Comparison of ENCODE assay signal across 18 mouse cellular contexts in the genomic region with DNA sequence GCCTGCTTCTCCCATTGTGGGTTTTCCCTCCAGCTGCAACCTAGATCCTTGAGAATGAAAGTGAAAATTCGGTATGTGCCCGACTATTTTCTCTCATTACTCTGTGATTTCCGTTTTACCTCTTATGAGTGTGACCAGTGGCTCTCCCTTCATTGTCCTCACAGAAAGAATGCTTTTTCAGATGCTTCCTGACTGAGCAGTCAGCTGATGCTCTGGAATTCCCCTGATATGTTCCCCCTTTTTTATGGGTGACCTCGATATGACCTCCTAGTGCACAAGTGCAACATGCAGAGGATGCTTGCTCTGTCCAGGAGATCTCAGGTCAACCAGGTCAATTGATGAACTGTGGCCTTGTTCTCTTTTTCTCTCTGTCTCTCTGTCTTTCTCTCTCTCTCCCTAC. TPM values are rescaled to one million over a fixed set of nuclear protein-coding genes. Genes with fewer than 3 reads are reported as not detected.
DNase-seq lines count a peak whose midpoint lies in the region; ATAC-seq and TF ChIP-seq lines count a peak whose summit lies in the region.
"Had no signal": no experiment of that assay in that cellular context is flagged by ENCODE, and none has a peak within 500 bp of the region (broad histone marks: within the 10 kb centered on the region; RNA-seq: fewer than 3 reads in every experiment).

No protein-coding gene starts in this region.

- no peak overlapping the region for H3K9ac ChIP-seq in liver, adult 2 months (ENCODE audit: low read depth, low read length)
- no peak overlapping the region for H3K9ac ChIP-seq in liver, postnatal 0 days (replicated peaks)
- no peak overlapping the region for H3K9ac ChIP-seq in heart, embryonic 12.5 days
- H3K9ac ChIP-seq: forebrain, postnatal 0 days; hindbrain, embryonic 14.5 days; stomach, embryonic 15.5 days had no signal

- H3K4me2 ChIP-seq in liver, postnatal 0 days (ENCODE audit: low read depth, low read length): no peak overlapping the region
- H3K4me2 ChIP-seq in heart, embryonic 12.5 days: no peak overlapping the region
- H3K4me2 ChIP-seq: hindbrain, embryonic 14.5 days; midbrain, embryonic 11.5 days; stomach, embryonic 15.5 days had no signal

- no peak for TF ChIP-seq EP300 in liver, postnatal 0 days (IDR thresholded peaks at IDR 0.05; ENCODE audit: low read depth)

- H3K4me3 ChIP-seq in liver, adult 2 months (ENCODE audit: insufficient read depth, low read depth, low read length): no peak overlapping the region
- no peak overlapping the region for H3K4me3 ChIP-seq in liver, postnatal 0 days (ENCODE audit: low read depth, low read length)
- no peak overlapping the region for H3K4me3 ChIP-seq in heart, embryonic 12.5 days
- H3K4me3 ChIP-seq: erythroblast, embryonic 14.5 days; stomach, embryonic 15.5 days had no signal

- no peak for ATAC-seq in liver, postnatal 0 days
- ATAC-seq in heart, embryonic 12.5 days (ENCODE audit: insufficient number of reproducible peaks, low FRiP score): peak; percentile 33; the same call in 1 of the 2 replicates
- ATAC-seq: forebrain, postnatal 0 days; intestine, embryonic 16.5 days had no signal

- intact Hi-C loops in heart, postnatal 14 days (cut with DNase I): no loop called here
- intact Hi-C loops in heart, postnatal 10 days (cut with DNase I): loop anchor here (2.0 to 5.0 kb wide), 2 partner anchors 24 to 55 kb away; partner anchors contain the start of gene Arrdc4

- no peak for TF ChIP-seq CTCF in liver, adult 2 months (IDR thresholded peaks at IDR 0.05; ENCODE audit: low read depth, low read length)
- TF ChIP-seq CTCF in liver, postnatal 0 days (IDR thresholded peaks at IDR 0.05; ENCODE audit: low read depth): no peak

- 63% methylated on average over 4 of the region's 4 CpGs for WGBS in liver, adult 2 months
- WGBS in liver, postnatal 0 days (ENCODE audit: insufficient replicate concordance): 49% methylated on average over 4 of the region's 4 CpGs
- 53% methylated on average over 4 of the region's 4 CpGs for WGBS in heart, embryonic 12.5 days

- H3K4me1 ChIP-seq in liver, adult 2 months (ENCODE audit: control insufficient read depth, insufficient read depth, low read length): peaks cover 11% of the 10 kb centered on the region
- peaks cover 9% of the 10 kb centered on the region for H3K4me1 ChIP-seq in liver, postnatal 0 days (ENCODE audit: insufficient read depth)
- peaks cover 4% of the 10 kb centered on the region; the same call in 1 of the 2 replicates for H3K4me1 ChIP-seq in heart, embryonic 12.5 days (replicated peaks)

- no peaks in the 10 kb centered on the region for H3K27me3 ChIP-seq in liver, adult 2 months (ENCODE audit: control insufficient read depth, insufficient read depth, low read length)
- H3K27me3 ChIP-seq in liver, postnatal 0 days (ENCODE audit: insufficient read depth, low read length): no peaks in the 10 kb centered on the region
- H3K27me3 ChIP-seq in heart, embryonic 12.5 days (replicated peaks): no peaks in the 10 kb centered on the region
- H3K27me3 ChIP-seq: stomach, embryonic 15.5 days had no signal

- no peak overlapping the region for H3K27ac ChIP-seq in liver, adult 2 months (replicated peaks; ENCODE audit: insufficient read depth, low read depth, low read length)
- no peak overlapping the region for H3K27ac ChIP-seq in liver, postnatal 0 days (ENCODE audit: low read depth)
- no peak overlapping the region for H3K27ac ChIP-seq in heart, embryonic 12.5 days (ENCODE audit: poor library complexity, severe bottlenecking)
- H3K27ac ChIP-seq: hindbrain, embryonic 14.5 days; stomach, embryonic 15.5 days had no signal

- no peaks in the 10 kb centered on the region for H3K36me3 ChIP-seq in liver, adult 2 months (ENCODE audit: control insufficient read depth, insufficient read depth, low read length)
- H3K36me3 ChIP-seq in liver, postnatal 0 days (replicated peaks; ENCODE audit: insufficient read depth, low read length): no peaks in the 10 kb centered on the region
- no peaks in the 10 kb centered on the region for H3K36me3 ChIP-seq in heart, embryonic 12.5 days
- H3K36me3 ChIP-seq: G1E; stomach, embryonic 15.5 days had no signal

- no peaks in the 10 kb centered on the region for H3K9me3 ChIP-seq in liver, postnatal 0 days (ENCODE audit: low read length)
- H3K9me3 ChIP-seq in heart, embryonic 12.5 days (replicated peaks): 0 out of 2 replicates have a peak, but pooled peaks cover 3% of the 10 kb centered on the region
- H3K9me3 ChIP-seq: stomach, embryonic 15.5 days had no signal

- DNase-seq in heart, adult 8-10 months (ENCODE audit: low spot score): peak; percentile 69
- DNase-seq in heart, postnatal 14 days: no peak
- DNase-seq in liver, adult 2 months (ENCODE audit: extremely low read depth, low read depth, low spot score): peak; percentile 28
- no peak for DNase-seq in liver, postnatal 0 days
- DNase-seq in heart, postnatal 10 days: peak; percentile 18 to 33
- no peak for DNase-seq in MN1 (ENCODE audit: low spot score)
- DNase-seq: adrenal gland, adult 8-10 months; cerebellum, adult 18-20 months; forebrain, postnatal 0 days; gastrocnemius, postnatal 25 days; liver had no signal

- no peaks in the 10 kb centered on the region for H3K79me2 ChIP-seq in liver, adult 2 months (ENCODE audit: control insufficient read depth, insufficient read depth, low read length)

- TF ChIP-seq POLR2A in liver, adult 2 months (IDR thresholded peaks at IDR 0.05; ENCODE audit: extremely low read depth, insufficient read depth, low read length): no peak

RNA-seq across cellular contexts. Expression of gene Arrdc4, which starts 56.3 kb away (rescaled TPM):
- 1 to 10 TPM; 5.3 to 9.3 (median 7.2) TPM for total RNA-seq in heart, adult 8-10 months (2022)
- 10 to 100 TPM; 11.2 to 15.7 TPM for total RNA-seq in heart, postnatal 14 days (2021)
- 11.1 and 11.2 TPM in 2 replicates for total RNA-seq in liver, adult 2 months (2014; rRNA removed)
- 4.4 and 6.4 TPM in 2 replicates for polyA plus RNA-seq in liver, adult 2 months (2012; rRNA removed)
- polyA plus RNA-seq in liver, postnatal 0 days (2015; fragmentation: Nextera tagmentation; extraction: Ambion mirVana): 19.9 and 21.6 TPM in 2 replicates
- 18.6 and 20.9 TPM in 2 replicates for polyA plus RNA-seq in heart, embryonic 12.5 days (2016; fragmentation: Nextera tagmentation; extraction: Ambion mirVana)
- 10 to 100 TPM; 18.8 to 22.9 TPM for total RNA-seq in heart, postnatal 10 days (2021)
- polyA plus RNA-seq: G1E had no signal

Comparison
In these comparisons a context has a peak if more than half of its experiments do, and no peak if none do; other contexts are left out.
1. DNase-seq: peak in heart, adult 8-10 months (single experiment), liver, adult 2 months (single experiment) and heart, postnatal 10 days (2 of 2); none in heart, postnatal 14 days (0 of 2), liver, postnatal 0 days (single experiment) and MN1 (single experiment).